Mouse (Mus musculus) large intestine, adult 2 months (tissue): Measurements from ENCODE around the gene Olfr772. TPM values are rescaled to one million over a fixed set of nuclear protein-coding genes. Genes with fewer than 3 reads are reported as not detected.
"Not testable (repeated sequence)": the region's sequence is repeated elsewhere in the genome, so short reads cannot be mapped to it uniquely, and the experiment has no call there.

Experiments
- DNase-seq: peaks from one replicate; pipeline ENCODE4 v3.0.0-alpha.2; 2012; ENCODE audit warnings: low read depth, low spot score
- WGBS: fragments of 180-500 bp; shearing (Covaris S2); methylation state at CpG from one replicate; pipeline ENCODE4 v1.1.7; 2018; 5-methylcytosine and 5-hydroxymethylcytosine counted together
- polyA plus RNA-seq: library from polyadenylated mRNA; depleted of rRNA; stranded (reverse); fragments of >200 nt; gene quantifications from 2 replicates; pipeline ENCODE4 v1.2.3, GENCODE M21; 2012; rRNA removed

Gene Olfr772
- polyA plus RNA-seq, result not detected in 2 replicates

DNA sequence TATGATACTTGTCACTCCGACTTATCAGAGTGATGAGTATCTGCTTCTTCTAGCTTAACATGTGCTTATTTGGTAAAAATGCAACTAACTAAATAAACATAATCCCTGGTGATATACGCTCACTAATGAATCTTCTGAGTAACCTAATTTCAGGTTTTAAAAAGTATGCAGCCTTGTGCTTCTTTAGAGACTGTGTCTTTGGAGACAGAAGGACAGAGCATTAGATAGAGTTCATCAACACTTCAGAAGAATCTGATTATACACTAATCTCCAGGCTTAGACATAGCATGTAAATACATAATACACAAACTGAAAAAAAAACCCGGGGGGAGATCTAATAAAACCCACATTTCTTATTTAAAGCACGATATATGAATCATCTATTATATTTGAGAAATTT is at the start of gene Olfr772:
Gene Olfr772, minus strand, starts transcription at position 101 of the 400 bp plus-strand sequence.
- 79% methylated on average over 4 of the region's 4 CpGs for WGBS
- DNase-seq, result not testable (repeated sequence)

DNA sequence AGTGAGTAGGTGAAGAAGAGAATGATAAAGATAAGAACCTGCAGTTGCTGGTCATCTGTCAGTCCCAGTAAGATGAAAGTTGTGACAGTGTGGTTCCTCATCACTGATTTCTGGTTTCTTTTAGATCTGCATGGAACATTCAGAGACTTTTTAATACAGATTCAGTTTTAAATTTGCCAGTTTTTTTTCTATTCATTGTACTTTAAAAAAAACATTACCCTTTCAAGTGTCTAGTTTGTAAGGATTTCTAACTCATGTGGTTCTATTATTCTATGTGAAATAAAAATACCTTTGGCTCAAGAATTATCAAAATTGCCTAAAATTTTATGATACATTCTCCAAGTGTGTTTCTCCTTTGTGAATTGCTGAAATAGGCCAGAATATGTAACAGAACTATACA is 9.6 kb upstream of the Olfr772 start, which contains the start of gene Olfr773:
Gene Olfr773, minus strand, starts transcription at position 101 of the 400 bp plus-strand sequence.
- DNase-seq, result not testable (repeated sequence)

DNA sequence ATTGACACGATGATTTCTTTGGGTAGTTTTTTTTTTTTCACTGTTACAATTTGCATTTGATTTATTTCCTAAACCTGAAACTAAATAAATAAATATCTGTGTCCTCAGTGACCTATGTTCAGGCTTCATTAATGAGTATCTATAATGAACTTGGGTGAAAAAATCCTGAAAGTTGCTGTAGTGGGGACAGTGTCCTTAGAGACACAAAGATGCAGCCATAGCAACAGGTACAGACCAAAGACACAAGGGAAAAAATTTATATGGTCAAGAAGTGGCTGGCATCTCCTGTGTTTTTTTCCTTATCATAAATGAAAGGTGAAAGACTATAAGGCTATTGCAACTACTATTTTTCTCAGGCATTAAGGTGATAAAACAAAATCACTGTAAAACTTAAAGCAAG is 13.1 kb downstream of the Olfr772 start, which contains the start of gene Olfr771:
Gene Olfr771, minus strand, starts transcription at position 101 of the 400 bp plus-strand sequence.
- 73% methylated on average over 1 of the region's 1 CpGs for WGBS
- no peak for DNase-seq

DNA sequence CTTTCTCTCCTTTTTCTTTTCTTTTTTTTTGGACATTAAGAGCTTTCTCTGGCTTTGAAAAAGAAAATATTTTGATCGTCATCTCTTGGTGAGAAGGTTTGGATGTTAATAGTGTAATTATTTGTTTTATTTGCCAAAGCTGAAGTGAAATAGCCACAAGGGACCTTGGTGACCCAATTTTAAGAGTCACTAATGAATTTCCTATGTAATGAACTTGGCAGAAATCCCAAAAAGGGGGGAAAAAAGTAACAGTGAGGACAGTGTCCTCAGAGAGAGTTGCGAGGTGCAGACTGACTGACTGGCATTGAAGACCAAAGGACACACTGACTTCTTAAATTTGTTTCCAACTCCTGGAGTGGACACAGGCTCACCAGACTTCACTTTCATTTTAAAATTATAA is 38.8 kb downstream of the Olfr772 start, which contains the start of gene Olfr770:
Gene Olfr770, minus strand, starts transcription at position 101 of the 400 bp plus-strand sequence.
- WGBS, result 66% methylated on average over 2 of the region's 2 CpGs
- no peak for DNase-seq

Other genes with a start within 250 kb of the Olfr772 start
- gene Itga7, start 244.1 kb downstream of the Olfr772 start, polyA plus RNA-seq, result 12.6 and 12.9 TPM in 2 replicates
- gene Mettl7b, start 216.9 kb downstream of the Olfr772 start, polyA plus RNA-seq, result 34.5 and 82.9 TPM in 2 replicates
- not detected in 2 replicates for gene Olfr9, start 188.5 kb downstream of the Olfr772 start, polyA plus RNA-seq
- gene Olfr763, start 167.1 kb downstream of the Olfr772 start, polyA plus RNA-seq, result not detected in 2 replicates
- not detected in 2 replicates for gene Olfr764-ps1, start 138.0 kb downstream of the Olfr772 start, polyA plus RNA-seq
- not detected in 2 replicates for gene Olfr765, start 127.9 kb downstream of the Olfr772 start, polyA plus RNA-seq
- not detected in 2 replicates for gene Olfr766-ps1, start 108.9 kb downstream of the Olfr772 start, polyA plus RNA-seq
- gene Olfr767, start 95.0 kb downstream of the Olfr772 start, polyA plus RNA-seq, result not detected in 2 replicates
- not detected in 2 replicates for gene Olfr768, start 78.5 kb downstream of the Olfr772 start, polyA plus RNA-seq
- gene Olfr769, start 60.1 kb downstream of the Olfr772 start, polyA plus RNA-seq, result not detected in 2 replicates
- gene Olfr770, start 38.9 kb downstream of the Olfr772 start, polyA plus RNA-seq, result not detected in 2 replicates
- gene Olfr771, start 13.2 kb downstream of the Olfr772 start, polyA plus RNA-seq, result not detected in 2 replicates
- gene Olfr773, start 9.5 kb upstream of the Olfr772 start, polyA plus RNA-seq, result not detected in 2 replicates
- gene Olfr774, start 58.3 kb upstream of the Olfr772 start, polyA plus RNA-seq, result not detected in 2 replicates
- not detected in 2 replicates for gene Olfr775, start 70.5 kb upstream of the Olfr772 start, polyA plus RNA-seq
- gene Olfr776, start 81.2 kb upstream of the Olfr772 start, polyA plus RNA-seq, result not detected in 2 replicates
- gene Olfr777, start 93.6 kb upstream of the Olfr772 start, polyA plus RNA-seq, result not detected in 2 replicates
- not detected in 2 replicates for gene Olfr780, start 140.2 kb upstream of the Olfr772 start, polyA plus RNA-seq
- not detected in 2 replicates for gene Olfr781, start 150.9 kb upstream of the Olfr772 start, polyA plus RNA-seq
- gene Olfr782, start 170.9 kb upstream of the Olfr772 start, polyA plus RNA-seq, result not detected in 2 replicates
- gene Olfr784, start 206.2 kb upstream of the Olfr772 start, polyA plus RNA-seq, result 0.04 and 0.08 TPM in 2 replicates
- not detected in 2 replicates for gene Olfr785, start 227.5 kb upstream of the Olfr772 start, polyA plus RNA-seq
- not detected in 2 replicates for gene Olfr786, start 249.4 kb upstream of the Olfr772 start, polyA plus RNA-seq